Mouse (Mus musculus) left cerebral cortex, postnatal 36 days (tissue): ENCODE measurements around the gene Wnt8b. TPM values are rescaled to one million over a fixed set of nuclear protein-coding genes. Genes with fewer than 3 reads are reported as not detected.
A peak's percentile ranks its signal among the peaks of the same experiment; 100 is the strongest.

Experiments
- DNase-seq, 2 experiments: peaks; one replicate each; pipeline ENCODE4 v3.0.0; 2021 to 2022; ENCODE audit warnings: low spot score in 2 of 2, mixed read lengths in 1 of 2
- intact Hi-C: fragments of 180-260 bp; cut with DNase I; formaldehyde crosslinking; loops from one replicate; pipeline ENCODE4 v1.15.1; 2025
- total RNA-seq, 2 experiments: library from RNA; stranded (reverse); gene quantifications; 2 replicates each; pipeline ENCODE4 v1.2.3; 2021

The Wnt8b gene
- total RNA-seq, 2 experiments from 2014 or later = not detected

DNA sequence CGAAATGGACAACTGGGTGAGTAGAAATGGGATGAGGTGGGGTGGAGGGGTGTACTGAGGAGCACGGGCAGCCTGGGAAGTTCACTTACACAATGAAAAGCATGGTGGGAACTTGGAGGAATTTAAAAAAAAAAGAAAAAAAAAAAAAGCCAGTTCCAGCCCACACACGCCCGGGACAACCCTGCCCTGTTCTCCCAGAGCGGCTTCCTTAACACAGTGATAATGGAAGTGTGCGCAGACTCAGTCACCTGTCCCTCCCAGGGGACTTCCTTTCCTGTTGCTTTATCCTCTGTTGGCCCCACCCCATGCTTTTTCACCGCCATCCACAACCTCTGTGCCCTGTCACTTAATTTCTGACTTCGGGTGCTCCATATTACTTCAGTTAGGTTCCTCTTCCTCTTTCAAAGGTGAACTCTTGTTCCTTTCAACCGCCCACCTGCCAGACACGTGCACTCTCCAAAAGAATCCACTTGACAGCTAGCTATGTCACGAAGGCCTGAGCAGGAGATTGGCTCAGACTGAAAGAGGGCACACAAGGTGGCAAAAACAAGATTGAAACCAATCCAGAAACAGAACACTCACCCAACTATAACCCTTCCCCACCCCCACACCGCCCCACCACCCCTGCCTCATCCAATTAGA is 17.4 kb downstream of the Wnt8b start:
- intact Hi-C loops = loop anchor here (5.0 kb wide), 1 partner anchor 727 kb away; the partner anchor contains the start of gene Lbx1

DNA sequence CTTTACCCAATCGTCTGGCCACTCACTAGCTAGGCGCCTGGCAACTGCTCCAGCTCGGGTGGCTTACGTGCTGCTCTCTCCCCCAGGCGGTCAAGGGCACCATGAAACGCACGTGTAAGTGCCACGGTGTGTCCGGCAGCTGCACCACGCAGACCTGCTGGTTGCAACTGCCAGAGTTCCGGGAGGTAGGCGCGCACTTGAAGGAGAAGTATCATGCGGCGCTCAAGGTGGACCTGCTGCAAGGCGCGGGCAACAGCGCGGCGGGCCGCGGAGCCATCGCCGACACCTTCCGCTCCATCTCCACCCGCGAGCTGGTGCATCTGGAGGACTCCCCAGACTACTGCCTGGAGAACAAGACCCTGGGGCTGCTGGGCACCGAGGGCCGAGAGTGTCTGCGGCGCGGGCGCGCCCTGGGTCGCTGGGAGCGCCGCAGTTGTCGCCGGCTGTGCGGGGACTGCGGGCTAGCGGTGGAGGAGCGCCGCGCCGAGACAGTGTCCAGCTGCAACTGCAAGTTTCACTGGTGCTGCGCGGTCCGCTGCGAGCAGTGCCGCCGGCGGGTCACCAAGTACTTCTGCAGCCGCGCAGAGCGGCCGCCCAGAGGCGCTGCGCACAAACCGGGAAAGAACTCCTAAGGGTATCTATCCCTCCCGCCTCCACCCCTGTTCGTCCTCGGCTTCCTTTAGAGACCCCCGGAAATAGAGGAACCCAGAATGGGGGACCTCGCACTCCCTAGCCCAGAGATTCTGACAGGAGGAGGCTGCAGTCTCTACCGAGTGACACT is 18.4 kb downstream of the Wnt8b start:
- DNase-seq = peak; percentile 8 to 32
- intact Hi-C loops = loop anchor here (5.0 kb wide), 1 partner anchor 726 kb away; the partner anchor contains the start of gene Lbx1

More for the DNA sequence above, 17.4 kb downstream of the Wnt8b start:
- no peak for DNase-seq

DNA sequence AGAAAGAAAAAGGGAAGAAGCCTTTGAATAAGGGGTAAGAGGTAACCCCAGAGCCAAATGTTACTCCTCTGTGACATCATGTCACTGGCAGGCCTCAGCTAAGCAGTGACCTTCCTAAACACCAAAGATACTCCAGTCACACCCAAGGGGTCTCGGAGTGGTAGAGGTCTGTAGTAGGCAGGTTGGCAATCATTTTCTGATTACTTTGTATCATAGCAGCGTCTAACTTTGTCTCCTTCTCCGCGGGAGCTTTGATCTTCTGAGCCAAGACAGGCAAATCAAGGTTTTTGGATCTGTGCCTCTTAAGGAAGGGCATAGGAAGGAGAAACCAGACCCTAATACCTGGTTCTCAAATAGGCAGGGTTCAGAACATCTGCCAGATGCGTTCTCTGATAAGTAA is 19.3 kb downstream of the Wnt8b start:
- intact Hi-C loops = loop anchor here (5.0 kb wide), 1 partner anchor 725 kb away; the partner anchor contains the start of gene Lbx1
- DNase-seq = no peak

DNA sequence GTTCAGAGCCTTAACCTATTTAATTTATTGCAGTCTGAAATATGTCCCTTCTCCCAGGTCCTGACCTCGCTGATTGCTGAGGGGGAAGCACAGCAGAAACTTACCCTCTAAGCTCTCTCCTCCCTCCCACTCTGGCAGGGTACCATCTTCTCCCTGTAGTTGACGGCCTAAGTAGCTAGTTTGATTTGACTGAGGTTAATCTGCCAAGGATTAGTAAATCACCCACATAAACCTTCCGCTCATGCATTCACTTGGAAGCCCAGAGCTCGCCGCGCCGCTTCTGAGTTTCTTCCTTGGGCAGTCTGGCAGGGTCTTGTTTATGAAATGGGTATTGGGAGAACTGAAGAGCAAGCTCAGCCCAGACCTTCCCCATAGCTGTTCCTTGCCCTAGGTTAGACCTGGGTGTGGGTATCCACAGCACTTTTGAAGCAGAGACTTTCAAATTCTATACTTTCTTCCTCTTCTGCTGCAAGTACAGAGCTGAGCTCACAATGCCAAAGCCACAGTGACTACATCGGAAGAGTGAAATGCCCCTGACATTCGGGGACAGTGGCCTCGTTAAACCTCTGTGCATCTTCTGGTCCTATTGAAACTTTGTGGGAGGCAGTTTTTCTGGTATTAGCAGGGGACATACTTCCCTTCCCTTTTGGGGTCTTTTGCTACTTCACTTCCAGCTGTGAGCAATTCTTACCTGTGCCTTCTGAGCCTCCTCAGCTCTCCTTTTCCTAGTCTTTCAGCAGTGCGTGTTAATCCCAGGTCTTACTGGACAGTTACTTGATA is 20.0 kb downstream of the Wnt8b start:
- DNase-seq = no peak
- intact Hi-C loops = loop anchor here (5.0 kb wide), 1 partner anchor 724 kb away; the partner anchor contains the start of gene Lbx1

DNA sequence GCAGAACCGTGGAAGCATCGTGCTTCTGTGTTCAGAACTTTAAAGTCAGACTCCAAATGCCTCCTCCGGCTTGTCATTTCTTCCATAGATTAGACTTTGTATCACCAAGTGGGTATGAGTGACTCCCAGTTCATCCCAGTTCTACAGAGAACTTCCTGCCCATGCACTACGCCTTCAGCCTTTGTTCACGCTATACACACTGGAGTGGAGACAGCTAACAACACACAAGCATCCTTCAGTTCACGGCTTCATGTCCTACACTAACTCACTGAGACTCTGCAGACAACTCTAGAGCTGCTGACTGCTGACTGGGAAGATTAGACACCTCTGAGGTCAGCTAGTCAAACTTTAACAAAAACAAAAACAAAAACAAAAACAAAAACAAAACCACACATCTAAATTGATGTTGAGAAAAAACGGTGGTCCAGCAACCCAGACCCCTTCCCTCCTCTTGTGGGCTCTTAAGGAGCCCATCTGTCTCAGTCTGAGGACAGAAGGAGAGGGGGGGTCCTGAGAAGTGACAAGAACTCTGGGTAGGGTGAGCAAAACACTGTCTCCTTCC is 20.7 kb downstream of the Wnt8b start:
- intact Hi-C loops = loop anchor here (5.0 kb wide), 1 partner anchor 723 kb away; the partner anchor contains the start of gene Lbx1
- DNase-seq = no peak

DNA sequence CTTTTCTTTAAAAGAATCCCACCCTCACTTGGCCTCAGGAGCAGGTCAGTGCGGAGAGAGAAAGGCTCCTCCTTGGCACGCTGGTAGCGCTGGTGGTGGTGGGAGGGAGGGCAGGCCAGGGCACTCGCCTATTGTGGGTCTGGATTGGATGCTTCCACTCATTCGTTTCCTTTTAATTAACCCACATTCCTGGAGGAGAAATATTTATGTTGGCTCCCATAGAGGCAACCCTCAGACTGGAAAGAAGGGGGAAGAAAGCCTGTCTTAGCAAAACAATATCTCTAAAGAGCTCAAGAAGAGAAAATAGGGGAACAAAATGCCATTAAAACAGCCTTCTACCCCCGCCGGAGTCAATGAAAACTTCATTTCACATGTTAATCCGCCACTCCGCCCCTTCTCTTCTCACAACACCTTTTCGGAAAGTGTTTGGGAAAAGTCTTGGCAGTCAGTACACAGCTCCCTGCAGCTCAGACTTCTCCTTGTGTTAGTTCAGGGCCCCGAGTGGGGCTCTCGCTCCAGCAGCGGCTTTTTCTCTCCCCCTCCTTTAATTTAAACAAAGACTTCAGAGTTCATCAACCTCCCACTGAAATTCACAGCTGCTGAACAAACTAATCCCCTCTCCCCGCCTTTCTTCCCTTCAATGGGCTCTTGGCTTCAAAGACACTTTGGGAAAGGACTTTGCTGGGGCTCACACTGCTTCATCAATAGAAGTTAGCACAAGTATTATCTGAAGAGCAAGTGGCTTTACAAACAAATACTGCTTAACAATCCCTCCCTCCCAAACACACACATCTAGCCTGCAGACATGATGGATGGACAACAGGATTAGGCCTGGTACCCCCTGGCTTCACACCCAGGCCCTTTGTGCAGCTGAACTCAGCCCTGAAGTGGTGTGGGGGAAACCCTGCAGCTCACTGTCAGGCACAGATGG is 21.5 kb downstream of the Wnt8b start:
- intact Hi-C loops = loop anchor here (5.0 kb wide), 1 partner anchor 723 kb away; the partner anchor contains the start of gene Lbx1
- DNase-seq = no peak

DNA sequence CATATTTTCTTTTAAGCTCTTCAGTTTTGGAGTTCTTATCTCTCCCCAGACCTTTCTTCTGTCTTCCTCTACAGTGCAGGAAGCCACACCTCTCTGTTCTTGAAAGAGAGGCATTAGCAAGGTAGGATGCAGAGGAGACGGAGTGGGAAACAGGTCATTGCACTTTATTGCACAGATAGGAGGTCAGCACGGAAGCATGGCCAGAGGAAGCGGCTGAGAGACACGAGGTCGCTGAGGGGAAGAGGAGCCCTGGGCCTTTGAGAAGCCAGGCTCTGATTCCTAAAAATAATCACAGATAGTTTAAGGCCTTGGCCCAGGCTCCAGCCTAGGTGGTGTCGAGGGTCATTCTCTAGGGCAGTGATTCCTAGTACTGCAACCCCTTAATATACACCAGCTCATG is 22.5 kb downstream of the Wnt8b start:
- intact Hi-C loops = no loop called here
- no peak for DNase-seq

DNA sequence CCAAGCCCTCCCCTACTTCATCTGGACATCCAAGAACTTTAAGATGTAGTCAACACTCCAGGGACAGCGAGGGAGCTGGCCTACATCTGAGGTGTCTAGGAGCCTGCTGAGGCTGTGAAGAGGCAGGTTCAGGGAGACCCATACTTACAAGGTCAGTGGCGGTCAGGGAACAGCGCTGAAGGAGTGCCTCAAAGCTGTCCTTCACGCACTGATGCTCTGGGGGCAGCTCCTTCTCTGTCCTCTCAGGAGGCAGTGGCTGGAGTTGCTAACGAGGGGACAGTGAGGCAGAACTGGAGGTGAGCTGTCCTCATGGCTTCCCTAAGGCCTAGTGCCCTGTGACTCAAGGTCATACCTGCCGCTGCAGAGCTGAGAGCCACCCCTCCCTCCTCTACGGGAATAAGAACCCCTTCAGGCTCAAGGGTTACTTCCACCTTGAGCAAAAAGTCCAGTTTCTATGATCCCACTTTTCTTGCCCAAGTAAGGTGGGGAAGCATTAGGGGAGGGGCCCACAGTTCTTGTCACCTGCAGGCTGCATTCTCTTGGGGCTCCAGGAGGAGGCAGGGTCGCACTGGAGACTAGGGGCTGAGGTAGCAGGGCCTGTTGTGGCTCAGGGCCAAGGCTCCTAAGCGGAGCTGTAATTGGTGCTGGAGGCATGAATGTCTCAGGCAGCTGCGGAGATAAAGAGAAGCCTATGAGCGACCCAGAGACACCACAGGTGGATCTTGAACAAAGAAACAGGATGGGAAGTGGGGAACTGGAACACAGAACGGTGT is 24.9 kb downstream of the Wnt8b start:
- no peak for DNase-seq
- intact Hi-C loops = no loop called here

DNA sequence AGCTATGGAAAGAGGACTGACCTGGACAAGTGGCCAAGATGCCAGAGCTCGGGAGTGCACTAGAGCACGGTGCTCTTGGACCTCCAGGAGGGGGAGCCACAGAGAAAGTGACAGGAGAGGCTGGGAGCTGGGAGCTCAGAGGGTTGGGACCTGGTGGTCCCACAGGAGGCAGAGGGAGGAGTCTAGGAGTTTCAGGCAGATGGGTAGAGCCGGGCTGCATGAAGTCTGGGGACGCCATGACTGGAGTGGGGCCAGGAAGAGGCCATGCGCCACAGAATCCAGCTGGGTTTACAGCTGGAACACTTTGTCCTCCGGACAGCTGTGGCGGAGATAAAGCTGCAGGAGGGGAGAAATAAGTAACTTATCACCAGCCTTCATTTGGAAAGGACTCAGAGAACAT is 25.9 kb downstream of the Wnt8b start:
- intact Hi-C loops = no loop called here
- DNase-seq = no peak

DNA sequence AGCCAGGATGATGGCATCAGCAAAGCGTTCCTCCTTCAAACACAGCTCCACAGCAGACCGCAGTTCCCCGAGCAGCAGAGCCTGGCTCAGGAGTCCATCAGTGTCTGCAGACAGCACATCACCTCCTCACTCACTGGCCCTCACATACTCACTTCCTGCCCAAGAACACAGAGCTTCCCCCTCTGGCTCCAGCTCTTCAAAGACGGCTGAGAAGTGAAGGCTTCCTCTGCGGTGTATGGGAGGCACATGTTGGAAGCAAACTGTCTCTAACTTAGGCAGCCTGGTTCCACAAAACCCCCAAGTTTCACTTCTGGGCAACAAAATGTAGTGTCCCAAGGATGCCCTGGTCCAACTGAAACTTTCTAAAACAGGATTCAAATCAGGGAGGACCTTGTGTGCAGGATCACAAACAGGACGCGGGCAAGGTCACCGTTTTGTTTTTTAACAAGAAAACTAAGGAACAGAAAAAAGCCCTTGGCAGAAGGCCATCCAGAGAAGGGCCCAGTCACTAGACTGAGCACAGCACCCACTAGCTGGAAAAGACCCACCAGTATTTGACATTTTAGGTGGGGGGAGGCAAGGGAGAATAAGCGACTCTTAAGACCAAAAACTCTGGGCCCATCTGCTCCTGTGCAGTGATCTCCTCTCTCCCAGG is 32.4 kb downstream of the Wnt8b start:
- intact Hi-C loops = no loop called here
- DNase-seq = no peak

DNA sequence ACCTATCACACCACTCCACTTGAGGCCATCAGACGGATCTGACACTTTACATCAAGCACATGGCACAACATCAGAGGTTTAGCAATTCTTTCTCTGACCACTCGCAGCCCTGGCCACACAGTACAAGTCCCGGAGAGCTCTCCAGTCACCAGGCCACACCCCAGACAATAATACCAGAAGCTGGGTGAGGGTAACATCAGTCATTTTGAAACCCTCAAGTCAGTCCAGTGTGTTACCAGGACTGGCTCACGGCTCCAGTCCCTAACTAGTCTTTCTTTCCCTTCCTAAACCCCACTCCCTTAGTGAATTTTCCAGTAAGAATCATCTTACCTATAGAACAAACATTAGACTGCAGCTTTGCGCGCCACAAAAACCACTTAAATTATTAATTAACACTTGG is 36.7 kb downstream of the Wnt8b start:
- no peak for DNase-seq
- intact Hi-C loops = no loop called here

DNA sequence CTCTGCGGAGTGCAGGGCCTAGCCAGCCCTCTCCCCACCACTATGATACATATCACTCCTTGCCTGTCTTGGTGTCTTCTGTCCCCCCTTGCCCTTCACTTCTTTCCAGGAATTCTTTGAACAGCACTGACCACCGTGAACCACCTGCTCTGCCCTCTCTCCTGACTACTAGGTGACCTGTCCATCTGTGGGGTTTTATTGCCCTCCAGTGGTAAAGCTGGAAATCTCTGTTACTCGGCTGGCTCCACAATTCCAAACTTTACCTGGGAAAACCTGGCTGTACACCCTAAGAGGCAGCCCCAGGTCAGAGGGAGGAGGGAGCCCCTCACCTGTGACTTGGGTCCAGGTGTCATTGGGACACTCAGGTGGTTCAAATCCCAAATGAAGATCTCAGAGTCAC is 42.1 kb downstream of the Wnt8b start:
- DNase-seq = no peak
- intact Hi-C loops = no loop called here

DNA sequence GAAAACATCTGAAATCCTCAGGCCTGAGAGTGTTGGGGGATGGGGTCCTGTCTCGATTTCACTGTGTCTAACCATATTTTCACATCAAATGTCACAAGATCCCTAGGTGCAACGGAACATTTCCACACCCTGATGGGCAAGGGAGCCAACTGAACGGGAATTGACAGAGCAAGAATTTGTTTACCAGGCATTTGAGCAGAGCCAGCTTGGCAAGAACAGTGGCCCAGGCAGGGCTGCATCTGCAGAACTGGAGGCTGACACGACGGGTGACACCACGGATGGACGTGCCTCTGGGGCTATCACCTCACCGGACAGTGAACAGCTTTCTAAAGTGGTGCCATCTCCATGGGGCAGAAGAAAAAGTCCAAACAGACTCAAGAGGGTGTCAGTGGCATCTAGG is 44.1 kb downstream of the Wnt8b start:
- no peak for DNase-seq
- intact Hi-C loops = no loop called here

DNA sequence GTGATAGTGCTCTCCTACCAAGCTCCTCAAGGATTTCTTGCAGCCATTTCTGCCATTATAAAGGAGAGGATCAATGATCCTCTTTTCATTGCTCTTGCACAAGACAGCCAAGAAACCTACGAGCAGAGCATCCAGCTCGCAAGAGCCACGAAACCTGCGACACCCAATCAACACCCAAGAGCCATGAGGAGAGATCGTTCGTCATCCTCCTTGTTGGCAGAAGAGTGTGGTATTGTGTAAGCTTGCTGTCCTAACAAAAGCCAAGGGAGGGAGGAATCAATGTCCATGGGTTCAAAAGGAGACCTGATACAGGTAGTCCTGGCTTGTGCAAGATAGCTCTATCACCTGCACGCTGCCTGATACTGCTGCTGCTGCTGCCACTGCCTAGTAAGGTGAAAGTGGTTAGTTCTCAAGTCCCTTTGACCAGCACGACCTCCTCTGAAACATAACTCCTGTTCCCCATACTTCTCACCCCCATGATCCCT is 49.5 kb downstream of the Wnt8b start:
- intact Hi-C loops = loop anchor here (5.0 kb wide), 1 partner anchor 380 kb away; no protein-coding TSS in a partner anchor
- DNase-seq = no peak

DNA sequence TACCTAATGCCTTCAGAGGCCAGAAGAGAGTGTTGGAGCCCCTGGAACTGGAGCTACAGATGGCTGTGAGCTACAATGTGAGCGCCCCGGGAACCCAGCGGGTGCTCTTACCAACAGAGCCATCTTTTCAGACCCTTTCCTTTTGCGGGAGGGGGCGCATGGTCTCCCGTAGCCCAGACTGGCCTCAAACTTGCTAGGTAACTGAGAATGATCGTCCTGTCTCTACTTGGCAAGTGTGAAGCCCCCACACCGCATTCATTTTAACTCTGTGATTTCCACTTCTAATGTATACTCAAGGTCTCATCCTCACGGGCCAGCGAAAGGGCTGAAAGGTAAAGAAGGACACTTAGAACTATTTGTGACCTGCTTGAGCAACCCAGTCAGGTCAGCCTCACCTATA is 51.1 kb downstream of the Wnt8b start:
- intact Hi-C loops = loop anchor here (5.0 kb wide), 1 partner anchor 382 kb away; no protein-coding TSS in a partner anchor
- no peak for DNase-seq

DNA sequence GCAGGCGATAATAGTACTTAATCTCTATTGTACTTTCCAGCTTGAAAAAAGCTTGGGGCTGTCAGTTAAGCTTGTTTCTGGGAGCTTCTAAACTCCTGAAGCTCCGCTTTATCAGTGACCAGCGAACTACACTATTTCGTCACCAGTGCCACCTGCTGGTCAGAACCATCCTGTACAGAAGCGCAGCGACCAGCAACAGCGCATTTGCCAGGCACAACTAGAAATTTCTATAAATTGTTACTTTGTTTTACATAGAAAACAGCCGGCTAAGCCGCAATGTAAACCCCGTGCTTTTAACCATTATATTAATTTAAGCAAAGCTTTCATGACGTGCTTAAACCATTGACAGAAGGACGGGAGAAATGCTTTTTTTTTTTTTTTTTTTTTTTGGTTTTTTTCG is 51.5 kb downstream of the Wnt8b start:
- peak; percentile 33 to 46 for DNase-seq
- intact Hi-C loops = loop anchor here (5.0 kb wide), 1 partner anchor 382 kb away; no protein-coding TSS in a partner anchor

DNA sequence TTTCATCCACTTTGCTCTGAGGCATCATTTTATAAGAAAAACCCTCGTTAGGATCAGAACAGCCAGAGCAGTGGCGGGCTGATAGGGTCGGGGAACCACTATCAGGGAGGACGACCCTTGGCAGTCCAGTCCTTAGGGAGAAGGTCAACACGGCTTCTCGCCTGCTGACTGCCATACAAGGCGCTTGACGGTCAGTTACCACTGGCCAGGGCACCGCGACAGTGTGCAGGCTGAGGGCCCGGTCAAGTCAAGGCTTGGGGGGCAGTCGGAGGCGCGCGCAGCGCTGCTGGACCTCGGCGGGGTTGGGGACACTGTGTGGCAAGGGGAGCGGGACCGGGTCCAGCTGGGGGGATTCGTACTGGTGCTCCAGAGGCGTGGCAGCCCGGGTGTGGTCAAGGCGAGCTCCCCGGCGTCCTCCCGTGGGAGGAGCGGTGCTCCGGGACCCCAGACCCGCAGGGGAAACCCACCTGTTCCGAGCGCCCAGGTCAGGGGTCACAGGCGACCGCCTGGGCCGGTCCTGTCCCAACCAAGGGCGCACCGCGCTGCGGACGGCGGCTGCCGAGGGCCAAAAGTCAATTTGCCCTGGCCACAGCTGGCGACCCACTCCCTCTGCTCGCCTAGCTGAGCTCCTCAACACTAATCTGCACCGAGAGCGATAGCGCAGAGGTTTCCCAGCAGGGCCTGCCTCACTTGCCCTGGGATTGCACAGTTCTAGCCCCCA is 52.2 kb downstream of the Wnt8b start, which contains the start of gene Sec31b:
TSS of gene Sec31b (minus strand) at position 544 of the 721 bp plus-strand sequence.
- intact Hi-C loops = no loop called here
- DNase-seq = no peak
